Mouse (Mus musculus) forebrain, embryonic 10.5 days (tissue): ENCODE results near the gene Ptpn13. TPM values are rescaled to one million over a fixed set of nuclear protein-coding genes. Genes with fewer than 3 reads are reported as not detected.

Source experiments
- DNase-seq: peaks from one replicate; pipeline ENCODE4 v3.0.0-alpha.2; 2017; ENCODE audit warnings: low spot score; ENCODE audit errors: extremely low spot score
- H3K27ac ChIP-seq: fragments of 300-500 bp; sonication (generic); 2 replicates; pipeline ENCODE4 v1.5.1; 2016; ENCODE audit warnings: mild to moderate bottlenecking
- H3K27me3 ChIP-seq: fragments of 300-500 bp; sonication (generic); 2 replicates; pipeline ENCODE4 v1.6.1; 2016; ENCODE audit warnings: mild to moderate bottlenecking; ENCODE audit not compliant: poor library complexity, severe bottlenecking
- H3K36me3 ChIP-seq: fragments of 300-500 bp; sonication (generic); replicated peaks from 2 replicates; pipeline ENCODE4 v1.6.1; 2016; ENCODE audit warnings: mild to moderate bottlenecking, moderate library complexity
- H3K4me1 ChIP-seq: fragments of 300-500 bp; sonication (generic); 2 replicates; pipeline ENCODE4 v1.6.1; 2016
- H3K4me3 ChIP-seq: fragments of 300-500 bp; sonication (generic); 2 replicates; pipeline ENCODE4 v1.5.1; 2016; ENCODE audit warnings: mild to moderate bottlenecking, moderate library complexity
- H3K9me3 ChIP-seq: fragments of 300-500 bp; sonication (generic); 2 replicates; pipeline ENCODE4 v1.6.1; 2016; ENCODE audit warnings: mild to moderate bottlenecking, moderate library complexity
- WGBS: fragments of 180-500 bp; shearing (Covaris S2); methylation state at CpG from one replicate; pipeline ENCODE4 v1.1.7; 2016; 5-methylcytosine and 5-hydroxymethylcytosine counted together
- polyA plus RNA-seq: library from polyadenylated mRNA; unstranded; fragments of >200 nt; fragmentation: Nextera tagmentation; extraction: Ambion mirVana; gene quantifications from 2 replicates; pipeline ENCODE4 v1.2.1, GENCODE M21; 2016

The Ptpn13 gene
- polyA plus RNA-seq, 1 experiment from 2014 or later: 19.7 TPM

DNA sequence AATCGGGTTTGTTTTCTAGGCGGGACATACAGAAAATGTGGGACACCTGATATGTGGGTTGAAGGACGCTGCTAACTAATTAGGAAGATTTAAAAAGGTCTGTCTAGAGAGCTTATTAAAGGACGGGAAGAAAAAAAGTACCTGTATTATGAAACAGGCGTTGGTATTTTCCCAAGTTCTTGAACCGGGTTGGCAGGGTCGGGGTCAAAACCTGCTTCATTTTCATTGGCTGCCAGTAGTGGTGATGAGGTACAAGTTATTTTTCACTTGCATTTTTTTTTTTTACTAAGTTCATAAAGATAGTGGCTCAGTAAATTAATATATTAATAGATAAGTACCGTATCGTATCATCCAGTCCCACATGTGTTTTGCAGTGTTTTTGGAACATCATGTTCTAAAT is 1.3 kb downstream of the Ptpn13 start:
- Histone ChIP-seq H3K36me3 (peaks cover 8% of the 10 kb centered on the region), H3K27me3 (peaks cover 10% of the 10 kb centered on the region), H3K4me3 (peak overlapping the region; percentile 97), H3K4me1 (peaks cover 85% of the 10 kb centered on the region), H3K9me3 (no peaks in the 10 kb centered on the region), H3K27ac (no peak overlapping the region)
- WGBS: 14% methylated on average over 9 of the region's 9 CpGs
- DNase-seq: no peak

DNA sequence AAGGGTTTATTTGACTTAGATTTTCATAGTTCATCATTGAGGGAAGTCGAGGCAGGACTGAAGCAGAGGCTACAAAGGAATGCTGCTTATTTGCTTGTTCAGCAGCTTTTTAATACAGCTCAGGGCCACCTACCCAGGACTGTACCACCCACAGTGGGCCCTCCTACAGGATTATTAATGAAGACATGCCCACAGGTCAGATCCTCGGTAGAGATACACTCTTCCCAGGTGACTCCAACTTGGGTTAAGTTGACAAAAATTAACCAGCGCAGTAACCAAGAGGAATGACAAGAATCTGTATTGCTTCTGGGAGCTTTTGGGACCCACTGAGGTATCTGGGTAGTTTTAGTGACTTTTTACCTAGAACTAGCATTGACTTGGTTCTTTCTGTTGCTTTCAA is 6.0 kb downstream of the Ptpn13 start:
- no peak for DNase-seq
- H3K27ac ChIP-seq: no peak overlapping the region
- no peak overlapping the region for H3K4me3 ChIP-seq
- H3K9me3 ChIP-seq: no peaks in the 10 kb centered on the region
- H3K4me1 ChIP-seq: peaks cover 53% of the 10 kb centered on the region
- H3K36me3 ChIP-seq: peaks cover 8% of the 10 kb centered on the region
- 76% methylated on average over 3 of the region's 3 CpGs for WGBS
- H3K27me3 ChIP-seq: no peaks in the 10 kb centered on the region

DNA sequence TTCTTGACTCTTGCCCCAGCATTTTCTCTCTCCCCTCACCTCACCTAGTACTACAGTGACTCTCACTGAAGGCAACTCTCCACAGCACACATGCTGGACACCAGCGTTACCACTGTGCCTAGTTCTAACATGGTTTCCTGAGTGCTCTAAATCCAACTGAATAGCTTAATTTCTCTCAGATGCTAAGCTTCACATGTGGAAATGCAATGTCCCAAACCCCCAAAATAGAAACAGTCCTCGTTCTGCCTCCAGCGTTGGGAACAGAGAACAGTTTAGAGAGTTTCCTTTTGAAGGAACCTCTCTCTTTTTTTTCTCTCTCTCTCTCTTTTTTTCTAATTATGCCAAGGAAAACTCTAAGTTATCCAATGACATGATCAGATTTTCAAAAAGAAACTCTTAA is 6.5 kb downstream of the Ptpn13 start:
- H3K27me3 ChIP-seq: no peaks in the 10 kb centered on the region
- H3K9me3 ChIP-seq: no peaks in the 10 kb centered on the region
- peaks cover 8% of the 10 kb centered on the region for H3K36me3 ChIP-seq
- no peak overlapping the region for H3K27ac ChIP-seq
- H3K4me3 ChIP-seq: no peak overlapping the region
- WGBS: 77% methylated on average over 3 of the region's 3 CpGs
- H3K4me1 ChIP-seq: peaks cover 53% of the 10 kb centered on the region
- no peak for DNase-seq

DNA sequence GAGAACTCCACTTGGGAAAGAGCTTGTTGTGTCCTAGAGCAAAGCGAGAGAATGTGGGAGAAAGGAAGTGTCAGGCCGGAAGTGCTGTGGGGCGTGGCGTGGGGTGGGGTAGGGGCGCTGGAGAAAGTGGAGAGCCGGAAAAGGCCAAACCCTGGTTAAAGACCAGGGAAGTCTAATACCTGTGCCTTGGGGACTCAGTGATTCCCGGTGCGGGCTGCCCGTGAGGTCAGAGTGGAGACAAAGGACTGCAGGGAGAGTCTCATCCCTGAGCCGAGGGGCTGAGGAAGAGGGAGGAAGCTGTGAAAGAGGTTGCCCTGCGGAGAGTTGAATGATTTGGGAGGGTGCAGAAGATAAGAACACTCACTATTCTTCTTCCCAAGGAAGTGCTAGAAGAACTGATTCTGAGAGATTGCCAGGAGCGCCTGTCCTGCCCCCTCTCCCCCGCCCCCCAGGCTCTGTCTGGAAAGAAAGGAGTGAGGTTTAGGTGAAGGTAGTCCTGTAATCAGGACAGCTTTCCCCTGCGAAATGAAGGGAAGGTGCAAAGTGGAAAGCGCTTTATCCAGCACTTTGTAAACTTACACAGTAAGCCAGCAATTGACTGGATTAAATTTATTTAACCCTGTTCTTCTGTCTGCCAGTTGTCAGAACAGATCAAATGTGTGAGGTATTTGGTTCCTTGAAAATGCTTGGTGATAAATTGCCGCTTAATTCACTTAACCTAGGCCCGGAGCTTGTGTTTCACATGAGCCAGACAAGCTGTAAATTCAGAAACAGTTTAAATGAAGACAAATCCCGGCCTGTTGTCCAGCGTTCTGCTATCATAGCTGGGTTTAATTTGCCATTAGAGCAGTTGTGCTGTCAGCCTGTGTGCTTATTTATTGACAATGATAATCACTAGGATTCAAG is 11.3 kb downstream of the Ptpn13 start:
- peak; percentile 48 for DNase-seq
- peaks cover 53% of the 10 kb centered on the region for H3K4me1 ChIP-seq
- peak overlapping the region; percentile 42 for H3K4me3 ChIP-seq
- H3K36me3 ChIP-seq: peaks cover 7% of the 10 kb centered on the region; the same call in 1 of the 2 replicates
- WGBS: 7% methylated on average over 19 of the region's 19 CpGs
- H3K9me3 ChIP-seq: no peaks in the 10 kb centered on the region
- peak overlapping the region; percentile 82 for H3K27ac ChIP-seq
- no peaks in the 10 kb centered on the region for H3K27me3 ChIP-seq

DNA sequence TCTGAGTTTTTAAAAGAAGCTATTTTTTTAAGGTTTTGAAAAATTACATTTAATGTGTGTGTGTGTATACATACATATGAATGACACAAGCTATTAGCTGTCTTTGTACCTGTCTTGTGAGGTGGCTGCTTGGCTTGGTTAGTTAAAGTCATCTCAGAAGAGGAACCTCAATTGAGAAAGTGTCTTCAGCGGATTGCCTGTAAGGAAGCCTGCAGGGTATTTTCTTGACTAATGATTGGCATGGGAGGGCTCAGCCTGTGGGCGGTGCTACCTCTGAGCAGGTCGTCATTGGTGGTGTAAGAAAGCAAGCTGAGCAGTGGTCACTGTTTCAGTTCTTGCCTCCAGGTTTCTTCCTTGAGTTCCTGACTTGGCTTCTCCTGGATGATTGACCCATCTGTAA is 12.7 kb downstream of the Ptpn13 start:
- H3K4me3 ChIP-seq: no peak overlapping the region
- peaks cover 7% of the 10 kb centered on the region; the same call in 1 of the 2 replicates for H3K36me3 ChIP-seq
- H3K27ac ChIP-seq: no peak overlapping the region
- WGBS: 41% methylated on average over 3 of the region's 3 CpGs
- no peaks in the 10 kb centered on the region for H3K9me3 ChIP-seq
- no peaks in the 10 kb centered on the region for H3K27me3 ChIP-seq
- H3K4me1 ChIP-seq: peaks cover 65% of the 10 kb centered on the region
- no peak for DNase-seq

DNA sequence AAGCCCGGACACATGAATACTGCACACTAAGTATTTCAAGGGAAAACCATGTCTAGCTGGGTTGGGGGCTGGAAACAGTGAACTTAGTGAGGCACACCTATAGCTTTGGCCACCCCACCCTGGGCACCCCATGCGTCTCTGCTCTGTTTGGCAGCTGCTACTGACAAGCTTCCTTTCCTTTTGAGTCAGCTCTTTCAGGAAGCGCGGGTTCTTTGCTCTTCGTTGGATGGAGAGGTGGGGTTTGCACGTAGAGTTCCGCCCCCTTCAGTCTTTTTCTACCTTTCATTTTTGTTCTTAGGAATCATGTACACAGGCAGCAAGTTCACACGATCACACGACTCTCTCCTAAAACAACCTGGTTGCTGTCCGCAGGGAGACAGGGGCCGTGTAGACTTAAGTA is 14.2 kb downstream of the Ptpn13 start:
- no peaks in the 10 kb centered on the region for H3K9me3 ChIP-seq
- H3K36me3 ChIP-seq: peaks cover 7% of the 10 kb centered on the region; the same call in 1 of the 2 replicates
- H3K27me3 ChIP-seq: no peaks in the 10 kb centered on the region
- H3K4me3 ChIP-seq: no peak overlapping the region
- peaks cover 70% of the 10 kb centered on the region for H3K4me1 ChIP-seq
- DNase-seq: no peak
- WGBS: 85% methylated on average over 11 of the region's 11 CpGs
- H3K27ac ChIP-seq: no peak overlapping the region

DNA sequence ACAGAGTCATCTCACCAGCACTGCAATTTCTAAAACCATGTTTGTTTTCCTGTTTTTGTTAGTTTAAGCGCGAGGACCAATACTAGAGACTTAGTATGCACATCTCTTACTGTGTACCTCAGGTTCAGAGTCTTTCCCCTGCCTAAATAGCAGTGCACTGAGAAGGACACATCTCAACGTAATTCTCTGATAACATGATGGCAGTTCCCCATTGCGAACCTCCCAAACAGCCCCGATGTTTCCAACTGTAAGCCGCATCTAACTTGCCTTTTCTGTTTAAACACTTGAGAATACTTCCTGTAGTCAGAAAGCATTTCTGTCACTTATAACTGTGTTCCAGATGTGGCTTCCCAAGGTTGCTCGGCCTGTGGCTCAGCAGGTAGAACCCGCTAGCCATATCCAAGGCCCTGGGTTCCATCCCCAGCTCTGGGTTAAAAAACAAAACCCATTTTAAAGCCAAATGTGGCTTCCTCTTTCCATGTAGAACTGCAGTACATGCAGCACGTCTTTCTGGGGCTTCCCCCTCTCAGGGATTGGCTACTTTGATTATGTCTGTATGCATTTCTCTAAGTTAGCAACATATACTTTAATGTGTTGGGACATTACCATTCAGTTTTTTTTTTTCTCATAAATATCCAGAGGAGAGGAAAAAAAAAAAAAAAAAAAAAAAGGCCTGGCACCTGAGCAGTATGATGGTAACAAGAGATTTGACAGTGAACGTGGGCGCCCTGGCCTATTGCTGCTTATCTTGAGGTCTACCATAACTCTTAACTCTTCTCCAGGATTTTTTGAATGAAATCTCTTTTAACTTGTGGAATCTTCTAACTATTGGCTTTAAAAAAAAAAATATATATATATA is 15.7 kb downstream of the Ptpn13 start:
- Histone ChIP-seq H3K4me1 (peaks cover 65% of the 10 kb centered on the region), H3K4me3 (no peak overlapping the region), H3K27ac (no peak overlapping the region), H3K9me3 (no peaks in the 10 kb centered on the region), H3K27me3 (no peaks in the 10 kb centered on the region), H3K36me3 (peaks cover 7% of the 10 kb centered on the region; the same call in 1 of the 2 replicates)
- DNase-seq: no peak
- WGBS: 90% methylated on average over 11 of the region's 11 CpGs

DNA sequence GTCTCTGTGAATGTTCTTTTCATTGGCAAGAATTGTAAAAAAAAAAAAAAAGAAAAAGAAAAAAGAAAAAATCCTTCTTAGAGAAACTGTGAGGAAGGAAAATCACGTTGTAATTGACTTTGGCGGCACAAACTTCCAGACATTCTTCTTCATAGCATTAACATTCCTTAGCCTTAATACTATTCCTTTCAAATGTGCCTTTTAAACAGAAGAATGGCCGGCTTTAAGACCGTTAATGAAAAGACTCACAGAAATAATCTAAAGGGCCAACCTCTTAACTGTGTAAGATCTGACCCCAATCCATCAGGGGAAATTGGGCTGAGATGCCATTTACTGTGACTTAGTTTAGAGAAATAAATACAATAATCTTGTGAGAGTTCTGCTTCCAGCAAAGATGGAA is 16.7 kb downstream of the Ptpn13 start:
- no peaks in the 10 kb centered on the region for H3K27me3 ChIP-seq
- WGBS: 26% methylated on average over 4 of the region's 4 CpGs
- DNase-seq: no peak
- H3K9me3 ChIP-seq: no peaks in the 10 kb centered on the region
- H3K36me3 ChIP-seq: peaks cover 7% of the 10 kb centered on the region; the same call in 1 of the 2 replicates
- H3K4me3 ChIP-seq: no peak overlapping the region
- H3K4me1 ChIP-seq: peaks cover 60% of the 10 kb centered on the region
- H3K27ac ChIP-seq: 0 out of 2 replicates have a peak overlapping the region, but pooled peaks have one; percentile 63

DNA sequence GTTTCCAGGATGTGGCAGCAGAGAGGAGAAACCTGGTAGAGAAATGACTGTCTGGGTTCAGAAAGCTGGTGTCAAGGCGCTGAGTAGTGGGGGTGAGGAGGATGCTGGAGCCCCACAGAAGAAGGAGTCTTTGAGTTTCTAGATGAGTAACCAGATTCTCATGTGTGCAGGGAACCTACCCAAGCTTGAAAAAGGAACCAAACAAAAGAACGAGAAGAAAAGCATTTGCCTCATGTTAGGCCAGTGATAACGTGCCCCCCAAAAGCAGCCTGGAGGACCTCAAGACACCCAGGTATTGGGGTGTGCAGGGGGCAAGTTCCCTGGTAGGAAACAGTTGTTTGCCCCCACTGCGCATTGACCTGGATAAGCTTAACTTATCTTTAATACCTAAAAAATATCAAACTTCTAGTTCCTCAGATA is 17.3 kb downstream of the Ptpn13 start:
- no peaks in the 10 kb centered on the region for H3K9me3 ChIP-seq
- 38% methylated on average over 4 of the region's 4 CpGs for WGBS
- H3K4me3 ChIP-seq: no peak overlapping the region
- peaks cover 7% of the 10 kb centered on the region; the same call in 1 of the 2 replicates for H3K36me3 ChIP-seq
- peaks cover 60% of the 10 kb centered on the region for H3K4me1 ChIP-seq
- peak overlapping the region; percentile 63; the same call in 1 of the 2 replicates for H3K27ac ChIP-seq
- no peak for DNase-seq
- H3K27me3 ChIP-seq: no peaks in the 10 kb centered on the region

DNA sequence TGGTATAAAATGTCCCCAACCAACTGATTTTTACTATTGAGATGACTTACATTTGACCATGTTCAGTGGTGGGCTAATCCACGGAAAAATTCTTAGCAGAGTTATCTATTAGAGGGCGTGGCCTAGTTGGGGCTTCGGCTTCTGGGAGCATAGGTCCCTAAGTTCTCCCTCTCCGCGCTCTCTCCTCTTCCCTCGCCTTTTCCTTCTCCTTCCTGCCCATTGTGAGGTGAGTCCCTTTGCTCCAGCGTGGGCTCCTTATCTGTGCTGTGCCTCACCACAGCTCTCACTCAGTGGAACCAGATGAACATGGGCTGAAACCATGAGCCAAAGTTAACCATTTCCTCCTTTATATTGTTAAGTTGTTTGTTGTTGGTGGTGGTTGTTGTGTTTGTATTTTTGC is 17.9 kb downstream of the Ptpn13 start:
- H3K27ac ChIP-seq: no peak overlapping the region
- peaks cover 7% of the 10 kb centered on the region; the same call in 1 of the 2 replicates for H3K36me3 ChIP-seq
- no peaks in the 10 kb centered on the region for H3K27me3 ChIP-seq
- H3K9me3 ChIP-seq: no peaks in the 10 kb centered on the region
- 74% methylated on average over 7 of the region's 7 CpGs for WGBS
- H3K4me3 ChIP-seq: no peak overlapping the region
- DNase-seq: no peak
- peaks cover 60% of the 10 kb centered on the region for H3K4me1 ChIP-seq

DNA sequence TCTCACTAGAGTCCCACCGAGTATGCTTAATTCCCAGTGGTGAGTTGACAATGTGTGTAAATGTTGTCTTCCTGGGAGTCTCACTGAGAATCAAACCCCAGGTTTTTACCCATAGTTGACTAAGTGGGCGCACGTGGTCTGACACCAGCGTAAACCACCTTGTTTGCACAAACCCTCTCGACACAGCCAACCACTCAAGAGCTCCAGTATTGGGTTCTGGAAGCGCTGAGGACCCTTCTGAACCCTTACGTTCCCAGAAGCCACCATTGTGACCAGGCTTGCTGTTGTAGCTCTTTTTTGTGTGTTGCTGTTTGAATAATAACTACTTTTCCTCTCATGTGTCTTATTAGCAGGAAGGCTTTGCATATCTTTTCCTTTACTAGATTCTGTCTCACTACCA is 20.4 kb downstream of the Ptpn13 start:
- no peak overlapping the region for H3K27ac ChIP-seq
- H3K27me3 ChIP-seq: no peaks in the 10 kb centered on the region
- H3K4me1 ChIP-seq: peaks cover 60% of the 10 kb centered on the region
- no peak for DNase-seq
- no peak overlapping the region for H3K4me3 ChIP-seq
- WGBS: 89% methylated on average over 7 of the region's 7 CpGs
- H3K9me3 ChIP-seq: no peaks in the 10 kb centered on the region
- H3K36me3 ChIP-seq: no peaks in the 10 kb centered on the region

DNA sequence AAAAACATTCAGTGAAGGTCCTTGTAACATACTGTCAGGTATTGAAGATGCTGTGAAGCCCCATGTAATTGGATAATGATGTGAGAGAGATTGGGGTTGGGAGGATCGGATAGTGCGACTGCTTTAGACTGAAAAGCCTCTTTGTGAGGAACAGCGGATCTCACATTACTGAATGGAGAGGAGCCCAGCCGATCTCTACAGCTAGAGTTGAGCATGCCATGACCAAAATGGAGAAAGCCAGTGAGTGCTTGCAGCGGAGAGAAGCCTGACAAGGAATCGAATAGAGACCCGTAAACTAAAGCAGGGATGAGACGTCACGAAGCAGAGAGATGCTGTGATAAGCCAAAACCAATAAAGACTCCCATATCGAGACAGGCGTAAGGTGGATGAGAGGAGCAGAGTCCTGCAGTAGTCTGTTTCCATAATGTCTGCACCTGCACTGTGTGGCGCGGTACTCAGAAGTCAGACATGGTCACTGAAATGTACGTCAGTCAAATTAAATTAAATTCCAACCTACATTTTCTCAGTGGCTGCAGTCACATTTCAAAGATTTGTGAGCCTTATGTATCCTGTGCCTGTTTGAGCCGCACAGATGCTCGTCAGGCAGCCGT is 22.9 kb downstream of the Ptpn13 start:
- 39% methylated on average over 17 of the region's 17 CpGs for WGBS
- Histone ChIP-seq H3K9me3 (peaks cover 9% of the 10 kb centered on the region), H3K4me3 (peak overlapping the region; percentile 23; the same call in 1 of the 2 replicates), H3K36me3 (peaks cover 10% of the 10 kb centered on the region), H3K27ac (peak overlapping the region; percentile 69), H3K4me1 (peaks cover 37% of the 10 kb centered on the region), H3K27me3 (no peaks in the 10 kb centered on the region)
- no peak for DNase-seq
